Mouse (Mus musculus) layer of hippocampus, postnatal 10 days (tissue): ENCODE results near the gene Hmces. TPM values are rescaled to one million over a fixed set of nuclear protein-coding genes. Genes with fewer than 3 reads are reported as not detected.
"Not testable (repeated sequence)": the region's sequence is repeated elsewhere in the genome, so short reads cannot be mapped to it uniquely, and the experiment has no call there.

Experiments used
- DNase-seq, 2 experiments: peaks; one replicate each; pipeline ENCODE4 v3.0.0; 2021; ENCODE audit warnings: low spot score in 2 of 2
- microRNA-seq, 2 experiments: library from miRNA; unstranded; fragments of <30 nt; microRNA quantifications; one replicate each; pipeline ENCODE4 v1.2.0; 2021
- total RNA-seq, 2 experiments: library from RNA; stranded (reverse); gene quantifications; 2 replicates each; pipeline ENCODE4 v1.2.3; 2021

Gene Hmces
- total RNA-seq, 2 experiments from 2014 or later, result 27.1 to 28.3 TPM

GRCm38 (mm10) chr6:87914326-87915102 is 779 bp downstream of the Hmces start:
- DNase-seq, result no peak

GRCm38 (mm10) chr6:87915939-87916338 is 2.2 kb downstream of the Hmces start:
- no peak for DNase-seq

- no peak for DNase-seq
Measured at GRCm38 (mm10) chr6:87921201-87921600, 7.5 kb downstream of the Hmces start.

- DNase-seq, result no peak
Measured at GRCm38 (mm10) chr6:87923624-87924023, 9.9 kb downstream of the Hmces start.

DNA sequence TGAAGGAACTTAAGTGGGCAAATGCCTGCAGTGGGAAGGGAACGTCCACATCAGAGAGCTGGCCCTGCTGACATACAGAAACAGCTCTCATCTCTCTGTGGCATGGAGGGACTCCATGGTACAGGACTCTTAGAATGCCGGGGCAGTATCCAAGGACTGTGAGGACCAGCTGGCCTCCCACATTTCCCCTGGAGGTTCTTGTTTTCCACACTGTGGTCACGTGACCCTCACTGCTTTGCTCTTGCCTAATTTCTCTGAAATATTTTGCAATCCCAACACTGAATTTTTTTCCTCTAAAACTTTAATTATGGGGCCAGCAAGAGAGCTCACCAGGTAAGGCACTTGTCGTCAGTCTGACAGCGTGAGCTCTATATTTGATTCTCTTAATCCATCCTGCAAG is 21.3 kb downstream of the Hmces start:
- no peak for DNase-seq

GRCm38 (mm10) chr6:87937178-87937788 is 23.5 kb downstream of the Hmces start:
- no peak for DNase-seq

DNA sequence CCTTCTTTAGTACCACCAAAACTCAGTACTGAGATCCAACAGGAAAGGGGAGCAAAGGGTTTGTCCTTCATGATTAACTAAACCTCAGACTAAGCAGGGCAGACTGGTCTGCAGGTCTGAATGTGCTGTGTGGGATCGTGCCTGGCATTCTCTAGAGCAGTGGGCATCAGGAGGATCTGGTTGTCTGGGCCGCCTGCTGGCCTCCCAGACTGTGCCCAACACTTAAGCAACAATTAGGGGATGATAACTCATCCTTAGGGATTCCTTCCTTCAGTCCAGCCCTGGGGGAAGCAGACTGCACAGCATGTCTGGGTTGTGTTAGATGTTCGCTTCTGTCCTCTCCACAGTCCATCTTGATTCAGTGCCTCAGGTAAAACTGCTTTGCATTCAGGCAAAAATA is 25.2 kb downstream of the Hmces start:
- DNase-seq, result no peak

DNA sequence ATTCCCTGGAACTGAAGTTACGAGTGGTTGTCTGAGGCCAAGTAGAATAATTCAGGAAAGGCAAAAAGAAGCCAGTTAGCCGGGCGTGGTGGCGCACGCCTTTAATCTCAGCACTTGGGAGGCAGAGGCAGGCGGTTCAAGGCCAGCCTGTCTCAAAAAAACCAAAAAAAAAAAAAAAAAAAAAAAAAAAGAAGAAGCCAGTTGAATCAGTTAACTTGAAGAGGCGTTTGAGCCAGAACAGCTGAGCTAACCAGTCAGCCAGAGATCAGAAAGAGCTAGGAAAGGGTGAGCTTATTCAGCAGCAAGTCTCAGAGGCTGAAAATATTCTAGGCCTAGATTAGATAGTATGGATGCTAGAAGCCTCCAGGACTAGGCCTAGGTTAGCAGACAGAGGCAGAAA is 28.4 kb downstream of the Hmces start:
- no peak for DNase-seq

DNA sequence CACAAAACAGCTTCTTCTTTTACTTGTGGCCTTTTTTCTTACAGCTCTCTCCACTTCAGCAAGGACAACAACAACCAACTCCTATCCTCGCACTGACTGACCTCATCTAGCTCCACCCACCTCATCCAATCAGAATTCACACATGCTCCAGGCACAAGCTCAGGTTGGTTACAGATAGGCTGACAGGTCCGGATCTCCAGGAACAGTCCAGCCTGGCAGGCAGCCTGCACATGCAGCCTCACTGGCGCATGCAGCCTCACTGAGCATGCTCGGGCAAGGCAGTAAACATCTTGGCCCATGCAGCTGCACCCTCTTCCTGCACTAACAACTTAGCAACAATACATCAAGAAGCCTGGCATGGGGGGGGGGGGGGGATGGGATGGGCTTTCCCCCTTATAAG is 48.7 kb downstream of the Hmces start:
- not testable (repeated sequence) for DNase-seq

- no peak for DNase-seq
Measured at GRCm38 (mm10) chr6:87970041-87970440, 56.3 kb downstream of the Hmces start.

DNA sequence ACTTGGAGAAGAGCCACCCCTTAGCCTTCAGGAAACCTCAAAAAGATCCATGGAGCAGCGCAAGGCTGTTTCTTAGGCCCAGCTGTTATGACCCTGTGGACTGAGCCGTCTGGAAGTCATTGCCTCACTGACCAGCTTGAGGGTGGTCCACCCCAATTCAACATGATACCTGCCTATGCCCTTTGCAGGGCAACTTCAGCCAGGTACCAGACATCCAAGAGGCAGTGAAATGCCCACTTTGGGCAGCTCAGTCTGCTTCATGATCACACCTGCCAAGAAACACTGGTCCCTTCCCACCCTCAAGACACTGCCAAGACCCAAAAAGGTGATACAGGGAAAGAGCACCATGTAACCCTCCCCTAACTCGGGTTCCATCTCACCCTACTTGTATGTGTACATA is 66.0 kb downstream of the Hmces start:
- no peak for DNase-seq

GRCm38 (mm10) chr6:87980374-87981029 is 66.8 kb downstream of the Hmces start:
- DNase-seq, result peak; percentile 86 to 91

DNA sequence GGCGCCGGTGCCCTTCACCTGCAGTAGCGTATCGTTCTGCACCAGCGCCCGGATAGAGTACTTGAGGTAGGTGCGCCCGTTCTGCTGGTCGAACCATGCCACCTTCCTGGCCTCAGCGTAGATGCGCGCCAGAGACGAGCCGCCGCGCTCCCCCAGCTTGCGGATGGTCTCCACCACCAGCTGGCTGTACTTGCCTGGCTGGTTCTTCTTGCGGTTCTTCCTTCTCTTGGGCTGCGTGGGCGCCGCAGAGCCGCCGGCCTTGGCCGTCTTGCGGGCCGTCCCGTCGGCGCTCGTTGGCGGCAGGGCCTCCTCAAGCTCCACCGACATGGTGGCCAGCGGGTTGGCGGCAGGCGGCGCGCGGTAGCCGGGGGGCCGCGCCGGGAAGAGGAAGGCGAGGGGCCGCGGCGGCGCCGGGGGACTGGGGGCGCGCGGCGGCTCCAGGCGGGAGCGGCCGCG is 67.3 kb downstream of the Hmces start:
- DNase-seq, result peak; percentile 46 to 58

- DNase-seq, result peak; percentile 87
Measured at GRCm38 (mm10) chr6:87981547-87982256, 68.0 kb downstream of the Hmces start, which contains the start of gene H1fx. H1fx (minus strand) TSS chr6:87981637.

GRCm38 (mm10) chr6:87982506-87982905 is 68.8 kb downstream of the Hmces start:
- DNase-seq, result no peak

Small RNA genes within 50 kb of the gene (microRNA-seq; reads per million reads assigned to microRNA genes)
- gene Gm47286, result 0.78 to 3.8 reads per million in 2 experiments

Other genes starting within 250 kb of the Hmces start
- gene Aplf, start 241.7 kb upstream of the Hmces start, total RNA-seq, result 1 to 10 TPM; 9.1 TPM
- 1 to 10 TPM; 3.6 to 7.4 TPM for gene Efcc1, start 183.1 kb upstream of the Hmces start, total RNA-seq
- under 1 TPM; 0.40 to 0.57 TPM for gene Gp9, start 135.9 kb upstream of the Hmces start, total RNA-seq
- 10 to 100 TPM; 19.3 to 21.2 TPM for gene Rab43, start 101.8 kb upstream of the Hmces start, total RNA-seq
- gene Gm45140, start 78.1 kb upstream of the Hmces start, total RNA-seq, result 1 to 10 TPM; 2.7 to 4.4 TPM
- gene Isy1, start 75.1 kb upstream of the Hmces start, total RNA-seq, result 10 to 100 TPM; 28.4 to 35.1 TPM
- 100 to 1,000 TPM; 248 to 265 TPM for gene Cnbp, start 62.8 kb upstream of the Hmces start, total RNA-seq
- gene Copg1, start 26.1 kb upstream of the Hmces start, total RNA-seq, result 100 to 1,000 TPM; 185 to 187 TPM
- 10 to 100 TPM; 89.7 to 93.5 TPM for gene H1fx, start 67.7 kb downstream of the Hmces start, total RNA-seq
- gene Rab7, start 131.3 kb downstream of the Hmces start, total RNA-seq, result 100 to 1,000 TPM; 290 to 295 TPM
- 100 to 1,000 TPM; 168 to 180 TPM for gene Rpn1, start 170.5 kb downstream of the Hmces start, total RNA-seq